Mouse (Mus musculus): ENCODE results near the gene Rngtt. TPM values are rescaled to one million over a fixed set of nuclear protein-coding genes. Genes with fewer than 3 reads are reported as not detected.

The Rngtt gene
- polyA plus RNA-seq, 1 experiment from 2014 or later = 41.7 TPM

DNA sequence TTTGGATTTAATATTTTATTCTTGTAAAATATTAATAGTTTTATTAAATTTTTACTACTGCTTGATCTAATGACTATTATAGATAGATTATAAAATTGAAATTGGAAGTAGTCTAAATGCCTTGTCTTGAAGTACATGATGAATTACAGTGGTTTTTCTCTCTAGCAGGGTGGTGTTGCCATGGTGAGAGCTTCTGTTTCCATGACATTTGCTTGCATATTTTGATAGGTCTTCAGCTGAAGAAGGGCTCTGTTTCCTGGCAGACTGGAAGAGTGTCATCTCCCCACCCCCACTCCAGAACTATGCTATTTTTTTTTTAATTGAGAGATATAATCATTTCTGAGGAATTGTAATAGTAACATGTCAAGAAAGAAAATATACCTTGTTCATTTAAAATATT is 80.5 kb downstream of the Rngtt start:
- H3K9me3 ChIP-seq (replicated peaks; ENCODE audit: control insufficient read depth, low read length) = no peaks in the 10 kb centered on the region
- no peaks in the 10 kb centered on the region for H3K27me3 ChIP-seq (ENCODE audit: control insufficient read depth, insufficient read depth, low read length)
- H3K9ac ChIP-seq (replicated peaks; ENCODE audit: low read length) = no peak overlapping the region
- no peaks in the 10 kb centered on the region for H3K36me3 ChIP-seq (replicated peaks; ENCODE audit: control insufficient read depth, insufficient read depth, low read depth, low read length)
- no peak overlapping the region for H3K4me2 ChIP-seq (ENCODE audit: low read depth, low read length)
- H3K27ac ChIP-seq (replicated peaks; ENCODE audit: low read depth, low read length) = no peak overlapping the region
- DNase-seq (ENCODE audit: low spot score) (peak; percentile 18), ATAC-seq (replicated peaks; ENCODE audit: insufficient number of reproducible peaks, low FRiP score, low TSS enrichment, low read depth) (no peak)
- no peaks in the 10 kb centered on the region for H3K4me1 ChIP-seq (ENCODE audit: control insufficient read depth, insufficient read depth, low read length)
- H3K4me3 ChIP-seq (ENCODE audit: low read depth, low read length) = no peak overlapping the region

DNA sequence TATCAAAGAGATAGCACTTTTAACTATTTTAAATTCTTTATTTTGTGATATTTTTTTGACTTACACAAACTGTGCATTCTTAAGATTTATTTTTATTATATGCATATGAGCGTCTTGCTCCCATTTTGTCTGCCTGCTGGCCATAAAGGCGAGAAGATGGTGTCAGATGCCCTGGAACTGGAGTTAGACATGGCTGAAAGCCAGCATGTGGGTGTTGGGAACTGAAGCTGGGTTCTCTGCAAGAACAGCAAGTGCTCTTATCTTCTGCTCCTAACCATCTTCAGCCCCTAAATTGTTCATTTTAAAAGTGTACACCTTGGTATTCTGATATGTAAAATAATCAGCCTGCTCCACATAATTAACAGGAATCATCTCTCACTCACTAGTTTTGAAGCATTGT is 83.3 kb downstream of the Rngtt start:
- Histone ChIP-seq H3K27ac (replicated peaks; ENCODE audit: low read depth, low read length) (no peak overlapping the region), H3K9ac (replicated peaks; ENCODE audit: low read length) (no peak overlapping the region), H3K36me3 (replicated peaks; ENCODE audit: control insufficient read depth, insufficient read depth, low read depth, low read length) (no peaks in the 10 kb centered on the region), H3K9me3 (replicated peaks; ENCODE audit: control insufficient read depth, low read length) (no peaks in the 10 kb centered on the region), H3K4me3 (ENCODE audit: low read depth, low read length) (no peak overlapping the region), H3K4me2 (ENCODE audit: low read depth, low read length) (no peak overlapping the region), H3K27me3 (ENCODE audit: control insufficient read depth, insufficient read depth, low read length) (no peaks in the 10 kb centered on the region), H3K4me1 (ENCODE audit: control insufficient read depth, insufficient read depth, low read length) (no peaks in the 10 kb centered on the region)
- no peak for DNase-seq (ENCODE audit: low spot score)
- no peak for ATAC-seq (replicated peaks; ENCODE audit: insufficient number of reproducible peaks, low FRiP score, low TSS enrichment, low read depth)
- WGBS = 89% methylated on average over 2 of the region's 2 CpGs

DNA sequence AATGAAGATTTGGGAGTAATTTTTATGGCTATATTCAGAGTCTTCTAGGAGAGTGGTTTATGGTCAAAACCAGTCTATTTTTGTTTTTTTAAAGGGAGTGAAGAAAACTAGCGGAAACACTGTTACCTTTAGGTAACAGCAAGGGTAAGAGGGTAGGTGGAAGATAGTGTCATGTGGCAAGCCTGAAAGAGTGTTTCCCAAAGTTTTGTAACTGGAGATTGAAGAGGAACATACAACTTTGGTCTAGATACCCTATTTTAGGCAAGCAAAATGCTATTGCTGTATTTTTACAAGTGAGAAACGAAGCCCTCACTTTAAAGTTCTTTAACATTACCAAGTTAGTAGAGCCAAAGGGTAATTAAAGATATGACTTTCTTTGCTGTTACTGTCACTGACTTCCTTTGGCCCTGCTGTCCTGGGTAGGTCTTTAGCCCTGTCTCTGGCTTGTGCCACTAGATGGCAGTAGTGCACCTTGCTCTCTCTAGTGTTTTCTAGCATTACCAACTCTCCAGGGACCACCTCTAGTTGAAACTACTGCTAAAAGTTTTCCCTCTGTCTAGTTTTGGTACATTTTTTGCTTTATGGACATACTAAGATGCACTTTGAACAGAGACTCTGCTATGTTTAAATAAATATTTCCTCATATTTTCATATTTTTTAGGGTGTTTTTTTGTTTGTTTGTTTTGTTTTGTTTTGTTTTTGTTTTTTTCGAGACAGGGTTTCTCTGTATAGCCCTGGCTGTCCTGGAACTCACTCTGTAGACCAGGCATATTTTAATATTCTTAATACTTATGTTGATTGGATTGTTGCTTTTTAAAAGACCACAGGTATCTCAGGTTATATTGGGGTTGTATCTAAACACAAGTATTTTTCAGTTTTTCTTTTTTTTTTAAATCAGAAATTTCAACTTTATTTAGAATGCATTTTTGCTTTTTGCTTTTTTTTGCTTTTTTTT is 86.4 kb downstream of the Rngtt start:
- no peaks in the 10 kb centered on the region for H3K4me1 ChIP-seq (ENCODE audit: control insufficient read depth, insufficient read depth, low read length)
- 45% methylated on average over 3 of the region's 3 CpGs for WGBS
- no peak overlapping the region for H3K4me2 ChIP-seq (ENCODE audit: low read depth, low read length)
- no peak overlapping the region for H3K9ac ChIP-seq (replicated peaks; ENCODE audit: low read length)
- H3K27ac ChIP-seq (replicated peaks; ENCODE audit: low read depth, low read length) = no peak overlapping the region
- peak; percentile 93 for DNase-seq (ENCODE audit: low spot score)
- H3K4me3 ChIP-seq (ENCODE audit: low read depth, low read length) = no peak overlapping the region
- H3K27me3 ChIP-seq (ENCODE audit: control insufficient read depth, insufficient read depth, low read length) = no peaks in the 10 kb centered on the region
- peak; percentile 67; the same call in 1 of the 2 replicates for ATAC-seq (replicated peaks; ENCODE audit: insufficient number of reproducible peaks, low FRiP score, low TSS enrichment, low read depth)
- H3K36me3 ChIP-seq (replicated peaks; ENCODE audit: control insufficient read depth, insufficient read depth, low read depth, low read length) = no peaks in the 10 kb centered on the region
- no peaks in the 10 kb centered on the region for H3K9me3 ChIP-seq (replicated peaks; ENCODE audit: control insufficient read depth, low read length)

DNA sequence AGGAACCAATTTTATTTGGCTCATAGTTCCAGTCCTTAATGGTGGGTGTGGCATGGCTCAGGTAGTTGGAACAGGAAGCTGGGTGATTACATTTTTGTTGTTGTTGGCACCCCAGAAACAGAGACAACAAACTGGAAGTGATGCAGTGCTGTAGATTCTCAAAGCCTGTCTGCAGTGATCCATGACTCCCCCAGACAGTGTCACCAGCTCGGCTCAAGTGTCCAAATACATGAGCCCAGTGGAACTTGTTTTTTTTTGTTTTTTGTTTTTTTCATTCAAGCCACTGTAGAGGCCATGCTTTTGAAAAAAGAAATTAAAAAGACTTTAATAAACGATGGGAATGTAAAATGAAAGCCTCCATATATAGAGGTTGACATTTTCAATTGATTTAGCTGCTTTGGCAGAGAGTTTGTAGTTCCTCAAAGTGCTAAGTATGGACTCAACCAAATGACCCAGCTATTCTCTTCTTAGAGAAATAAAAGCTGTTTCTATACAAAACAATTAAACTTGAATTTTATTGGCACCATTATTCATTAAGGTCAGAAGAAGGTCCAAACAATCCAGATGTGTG is 95.7 kb downstream of the Rngtt start:
- no peak overlapping the region for H3K4me2 ChIP-seq (ENCODE audit: low read depth, low read length)
- no peak overlapping the region for H3K27ac ChIP-seq (replicated peaks; ENCODE audit: low read depth, low read length)
- no peaks in the 10 kb centered on the region for H3K36me3 ChIP-seq (replicated peaks; ENCODE audit: control insufficient read depth, insufficient read depth, low read depth, low read length)
- no peak for DNase-seq (ENCODE audit: low spot score)
- no peaks in the 10 kb centered on the region for H3K9me3 ChIP-seq (replicated peaks; ENCODE audit: control insufficient read depth, low read length)
- H3K4me1 ChIP-seq (ENCODE audit: control insufficient read depth, insufficient read depth, low read length) = no peaks in the 10 kb centered on the region
- H3K27me3 ChIP-seq (ENCODE audit: control insufficient read depth, insufficient read depth, low read length) = no peaks in the 10 kb centered on the region
- 79% methylated on average over 2 of the region's 2 CpGs for WGBS
- no peak for ATAC-seq (replicated peaks; ENCODE audit: insufficient number of reproducible peaks, low FRiP score, low TSS enrichment, low read depth)
- no peak overlapping the region for H3K9ac ChIP-seq (replicated peaks; ENCODE audit: low read length)
- no peak overlapping the region for H3K4me3 ChIP-seq (ENCODE audit: low read depth, low read length)

DNA sequence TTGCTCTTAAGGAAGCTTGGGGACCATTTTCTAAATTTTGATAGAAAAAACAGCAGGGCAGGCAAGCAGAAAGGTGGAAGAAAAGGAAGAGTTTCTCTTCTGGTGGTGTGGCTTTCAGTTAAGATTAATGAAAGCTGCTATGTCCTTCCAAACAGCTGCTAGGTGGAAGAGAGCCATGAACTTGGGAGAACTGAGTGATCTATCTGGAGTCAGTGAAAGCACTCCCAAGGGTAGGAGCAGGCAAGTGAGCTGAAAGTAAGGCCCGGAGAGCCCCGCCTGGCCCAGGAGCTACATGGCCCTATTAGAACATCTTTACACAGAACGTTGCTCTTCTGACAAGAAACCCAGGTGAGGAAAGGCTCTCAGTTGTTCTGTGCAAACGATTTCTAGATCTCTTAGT is 103.7 kb downstream of the Rngtt start:
- Histone ChIP-seq H3K4me1 (ENCODE audit: control insufficient read depth, insufficient read depth, low read length) (no peaks in the 10 kb centered on the region), H3K9me3 (replicated peaks; ENCODE audit: control insufficient read depth, low read length) (no peaks in the 10 kb centered on the region), H3K27ac (replicated peaks; ENCODE audit: low read depth, low read length) (no peak overlapping the region), H3K36me3 (replicated peaks; ENCODE audit: control insufficient read depth, insufficient read depth, low read depth, low read length) (no peaks in the 10 kb centered on the region), H3K27me3 (ENCODE audit: control insufficient read depth, insufficient read depth, low read length) (no peaks in the 10 kb centered on the region), H3K9ac (replicated peaks; ENCODE audit: low read length) (no peak overlapping the region), H3K4me2 (ENCODE audit: low read depth, low read length) (no peak overlapping the region), H3K4me3 (ENCODE audit: low read depth, low read length) (no peak overlapping the region)
- 92% methylated on average over 4 of the region's 4 CpGs for WGBS
- DNase-seq (ENCODE audit: low spot score) (no peak), ATAC-seq (replicated peaks; ENCODE audit: insufficient number of reproducible peaks, low FRiP score, low TSS enrichment, low read depth) (no peak)

DNA sequence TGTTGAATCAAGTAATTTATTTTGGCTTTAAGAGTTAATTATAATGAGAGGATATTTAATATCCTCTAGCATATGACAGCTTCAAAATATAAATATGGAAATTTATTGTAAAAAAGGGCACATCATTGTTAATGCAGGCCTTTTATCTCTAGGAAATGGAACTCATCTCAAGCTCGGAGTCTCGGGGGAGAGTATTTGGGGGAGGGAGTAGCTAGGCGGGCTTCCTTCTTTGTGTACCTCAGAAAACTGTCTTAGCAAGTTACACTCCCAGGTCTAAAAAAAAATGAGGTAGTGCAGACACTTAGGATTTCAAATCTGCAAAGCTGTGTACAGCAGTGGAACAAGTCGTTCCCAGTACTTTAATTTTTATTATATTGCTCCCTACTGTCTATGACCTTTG is 104.7 kb downstream of the Rngtt start:
- no peak overlapping the region for H3K4me2 ChIP-seq (ENCODE audit: low read depth, low read length)
- no peaks in the 10 kb centered on the region for H3K27me3 ChIP-seq (ENCODE audit: control insufficient read depth, insufficient read depth, low read length)
- DNase-seq (ENCODE audit: low spot score) = no peak
- no peak for ATAC-seq (replicated peaks; ENCODE audit: insufficient number of reproducible peaks, low FRiP score, low TSS enrichment, low read depth)
- H3K9ac ChIP-seq (replicated peaks; ENCODE audit: low read length) = no peak overlapping the region
- H3K4me3 ChIP-seq (ENCODE audit: low read depth, low read length) = no peak overlapping the region
- H3K27ac ChIP-seq (replicated peaks; ENCODE audit: low read depth, low read length) = no peak overlapping the region
- no peaks in the 10 kb centered on the region for H3K36me3 ChIP-seq (replicated peaks; ENCODE audit: control insufficient read depth, insufficient read depth, low read depth, low read length)
- H3K9me3 ChIP-seq (replicated peaks; ENCODE audit: control insufficient read depth, low read length) = no peaks in the 10 kb centered on the region
- no peaks in the 10 kb centered on the region for H3K4me1 ChIP-seq (ENCODE audit: control insufficient read depth, insufficient read depth, low read length)
- WGBS = 81% methylated on average over 4 of the region's 4 CpGs

DNA sequence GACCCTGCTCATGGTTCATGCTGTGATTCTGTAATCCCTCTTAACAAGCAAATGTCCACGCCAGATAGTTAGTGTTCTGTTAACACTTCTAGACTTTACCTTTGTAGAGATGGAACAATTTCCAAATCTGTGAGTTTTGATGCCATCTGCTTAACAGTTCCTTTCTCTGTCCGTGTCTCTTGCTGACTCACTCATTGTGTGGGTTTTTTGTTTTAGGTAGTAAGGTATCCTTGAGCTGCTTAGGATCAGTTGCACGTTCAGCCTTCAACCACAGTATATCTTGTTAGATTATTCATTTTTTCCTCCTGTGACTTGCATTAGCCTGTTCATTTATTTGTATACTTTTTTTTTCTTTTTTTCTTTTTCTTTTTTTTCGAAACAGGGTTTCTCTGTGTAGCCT is 107.3 kb downstream of the Rngtt start:
- Histone ChIP-seq H3K27ac (replicated peaks; ENCODE audit: low read depth, low read length) (no peak overlapping the region), H3K27me3 (ENCODE audit: control insufficient read depth, insufficient read depth, low read length) (no peaks in the 10 kb centered on the region), H3K36me3 (replicated peaks; ENCODE audit: control insufficient read depth, insufficient read depth, low read depth, low read length) (no peaks in the 10 kb centered on the region), H3K9me3 (replicated peaks; ENCODE audit: control insufficient read depth, low read length) (no peaks in the 10 kb centered on the region), H3K4me1 (ENCODE audit: control insufficient read depth, insufficient read depth, low read length) (no peaks in the 10 kb centered on the region), H3K4me3 (ENCODE audit: low read depth, low read length) (no peak overlapping the region), H3K9ac (replicated peaks; ENCODE audit: low read length) (no peak overlapping the region), H3K4me2 (ENCODE audit: low read depth, low read length) (no peak overlapping the region)
- 86% methylated on average over 4 of the region's 4 CpGs for WGBS
- DNase-seq (ENCODE audit: low spot score) (no peak), ATAC-seq (replicated peaks; ENCODE audit: insufficient number of reproducible peaks, low FRiP score, low TSS enrichment, low read depth) (no peak)

DNA sequence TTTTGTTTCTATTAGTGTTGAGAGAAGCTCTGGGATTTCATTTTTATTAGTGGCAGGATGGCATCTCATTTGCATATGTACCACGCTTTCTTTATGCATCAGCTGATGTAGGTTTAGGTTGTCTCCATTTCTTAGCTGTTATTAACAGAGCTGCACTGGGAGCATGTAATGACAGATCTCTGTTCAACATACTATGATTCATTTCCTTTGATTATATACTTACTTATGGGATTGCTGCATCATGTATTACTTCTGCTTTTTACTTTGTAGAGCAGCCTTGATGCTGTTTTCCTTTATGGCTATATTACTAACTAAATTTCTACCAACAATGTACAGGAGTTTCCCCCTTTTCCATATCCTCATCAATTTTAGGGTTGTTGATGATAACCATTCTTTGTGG is 109.5 kb downstream of the Rngtt start:
- H3K4me2 ChIP-seq (ENCODE audit: low read depth, low read length) = no peak overlapping the region
- H3K9me3 ChIP-seq (replicated peaks; ENCODE audit: control insufficient read depth, low read length) = no peaks in the 10 kb centered on the region
- no peak for ATAC-seq (replicated peaks; ENCODE audit: insufficient number of reproducible peaks, low FRiP score, low TSS enrichment, low read depth)
- no peak overlapping the region for H3K27ac ChIP-seq (replicated peaks; ENCODE audit: low read depth, low read length)
- 85% methylated on average over 1 of the region's 1 CpGs for WGBS
- no peak overlapping the region for H3K4me3 ChIP-seq (ENCODE audit: low read depth, low read length)
- H3K4me1 ChIP-seq (ENCODE audit: control insufficient read depth, insufficient read depth, low read length) = no peaks in the 10 kb centered on the region
- H3K27me3 ChIP-seq (ENCODE audit: control insufficient read depth, insufficient read depth, low read length) = no peaks in the 10 kb centered on the region
- H3K9ac ChIP-seq (replicated peaks; ENCODE audit: low read length) = no peak overlapping the region
- H3K36me3 ChIP-seq (replicated peaks; ENCODE audit: control insufficient read depth, insufficient read depth, low read depth, low read length) = no peaks in the 10 kb centered on the region
- DNase-seq (ENCODE audit: low spot score) = no peak
